Mouse (Mus musculus): Measurements from ENCODE around the gene Chn2.

DNA sequence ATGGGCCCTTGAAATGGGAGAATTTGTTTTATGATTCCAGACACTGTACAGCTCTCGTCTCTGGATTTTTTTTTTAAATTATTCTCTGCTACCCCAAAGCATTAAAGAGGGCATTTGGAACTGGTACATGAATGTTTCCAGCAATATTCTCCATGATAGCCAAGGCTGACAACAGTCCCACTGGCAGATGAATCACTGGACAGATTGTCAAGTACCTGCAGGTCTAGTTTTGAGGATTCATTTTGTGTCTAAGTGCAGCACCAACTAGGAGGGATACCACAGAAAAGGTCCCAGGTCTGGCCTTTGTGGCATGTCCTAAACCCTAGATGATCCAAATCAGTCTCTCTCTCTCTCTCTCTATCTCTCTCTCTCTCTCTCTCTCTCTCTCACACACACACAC, 89.3 kb downstream of the Chn2 start:
- TF ChIP-seq FLI1 (IDR thresholded peaks at IDR 0.05; ENCODE audit: low read length) (no peak), GATA1 (IDR thresholded peaks at IDR 0.05; ENCODE audit: borderline replicate concordance, low read length) (no peak)
